Mouse (Mus musculus) bone marrow macrophage, adult 2 months (primary cell): ENCODE data around the gene Dst. TPM values are rescaled to one million over a fixed set of nuclear protein-coding genes. Genes with fewer than 3 reads are reported as not detected.

Experiments used
- H3K27ac ChIP-seq: 2 replicates; pipeline ENCODE4 v1.5.1; 2012; ENCODE audit warnings: low read depth, low read length; ENCODE audit not compliant: insufficient read depth
- H3K4me1 ChIP-seq: 2 replicates; pipeline ENCODE4 v1.6.1; 2012; ENCODE audit warnings: low read length; ENCODE audit not compliant: control insufficient read depth, insufficient read depth
- H3K4me3 ChIP-seq: 2 replicates; pipeline ENCODE4 v1.5.1; 2012; ENCODE audit warnings: mild to moderate bottlenecking, low read length, moderate library complexity; ENCODE audit not compliant: insufficient read depth
- CTCF ChIP-seq: IDR thresholded peaks from 2 replicates; pipeline ENCODE4 v1.5.1; 2012; ENCODE audit warnings: low read depth, mild to moderate bottlenecking, low read length, moderate library complexity
- POLR2A ChIP-seq: IDR thresholded peaks from 2 replicates; pipeline ENCODE4 v1.6.1; 2012; ENCODE audit warnings: mild to moderate bottlenecking, low read depth, low read length, borderline replicate concordance
- polyA plus RNA-seq: library from polyadenylated mRNA; stranded (reverse); fragments of >200 nt; gene quantifications from 2 replicates; pipeline ENCODE4 v1.2.4, GENCODE M21; 2012; ENCODE audit not compliant: missing spikeins, insufficient read depth, insufficient read length

Gene Dst
- polyA plus RNA-seq, 1 experiment, result 8.5 TPM

DNA sequence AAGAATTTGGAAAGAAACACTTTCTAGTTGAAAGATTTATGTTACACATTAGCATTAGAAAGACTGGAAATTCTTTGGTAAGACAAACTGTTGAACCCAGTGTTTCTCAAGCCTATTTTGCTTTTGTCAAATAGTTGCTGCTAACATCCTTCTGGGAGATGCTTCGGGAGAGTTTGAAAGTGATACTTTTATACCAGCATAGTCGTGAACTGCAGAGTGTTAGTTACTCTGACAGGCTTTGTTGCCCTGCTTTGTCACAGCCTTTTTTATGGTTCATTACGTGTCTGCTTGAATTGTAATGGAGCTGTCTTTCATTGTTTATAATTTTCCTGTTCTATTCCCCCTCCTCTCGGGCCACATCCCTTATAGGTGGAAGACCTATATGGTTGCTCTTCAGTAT lies 192.4 kb downstream of the Dst start:
- no peak overlapping the region for H3K4me3 ChIP-seq
- H3K4me1 ChIP-seq, result no peaks in the 10 kb centered on the region; the same call in 1 of the 2 replicates
- no peak overlapping the region for H3K27ac ChIP-seq
- TF ChIP-seq CTCF, result no peak
- no peak for TF ChIP-seq POLR2A

DNA sequence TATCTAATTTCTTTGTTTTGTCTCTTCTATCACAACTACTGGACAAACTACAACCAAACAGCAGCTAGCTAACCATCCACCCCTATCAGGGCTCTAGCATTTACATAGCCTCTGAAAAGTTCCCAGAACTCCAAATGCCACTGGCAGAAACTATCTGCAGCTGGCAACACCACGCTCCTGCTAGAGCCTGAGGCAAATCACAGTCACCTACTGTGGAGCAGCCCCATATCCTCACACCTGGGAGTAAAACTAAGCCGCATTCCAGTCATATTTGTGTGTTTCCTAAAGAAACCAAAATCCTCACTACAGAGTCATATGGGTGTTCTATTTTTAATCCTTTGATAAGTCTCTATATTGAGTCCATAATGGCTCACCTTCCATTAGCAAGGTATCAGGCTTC lies 194.6 kb downstream of the Dst start:
- TF ChIP-seq POLR2A, result no peak
- no peak for TF ChIP-seq CTCF
- no peak overlapping the region for H3K4me3 ChIP-seq
- no peaks in the 10 kb centered on the region; the same call in 1 of the 2 replicates for H3K4me1 ChIP-seq
- no peak overlapping the region for H3K27ac ChIP-seq

DNA sequence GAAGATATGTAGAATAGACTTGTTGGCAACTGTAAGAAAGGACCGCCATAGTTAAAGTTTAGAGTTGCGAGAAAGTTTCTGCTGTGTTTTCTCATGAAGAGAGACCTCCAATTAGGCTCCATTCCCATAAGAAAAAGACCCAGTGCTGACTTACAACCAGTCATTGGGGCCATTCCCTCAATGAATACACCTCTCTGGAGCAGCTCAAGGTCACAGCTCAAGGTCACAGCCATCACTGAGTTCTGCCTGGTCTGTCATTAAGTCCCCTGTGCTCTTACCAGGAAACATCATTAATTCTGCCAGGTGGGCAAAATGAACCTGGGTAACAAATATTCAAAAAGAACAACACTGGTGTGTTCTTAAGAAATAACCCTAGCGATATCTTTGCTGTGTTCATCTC lies 195.2 kb downstream of the Dst start:
- no peak overlapping the region for H3K4me3 ChIP-seq
- TF ChIP-seq CTCF (no peak), POLR2A (no peak)
- no peak overlapping the region for H3K27ac ChIP-seq

DNA sequence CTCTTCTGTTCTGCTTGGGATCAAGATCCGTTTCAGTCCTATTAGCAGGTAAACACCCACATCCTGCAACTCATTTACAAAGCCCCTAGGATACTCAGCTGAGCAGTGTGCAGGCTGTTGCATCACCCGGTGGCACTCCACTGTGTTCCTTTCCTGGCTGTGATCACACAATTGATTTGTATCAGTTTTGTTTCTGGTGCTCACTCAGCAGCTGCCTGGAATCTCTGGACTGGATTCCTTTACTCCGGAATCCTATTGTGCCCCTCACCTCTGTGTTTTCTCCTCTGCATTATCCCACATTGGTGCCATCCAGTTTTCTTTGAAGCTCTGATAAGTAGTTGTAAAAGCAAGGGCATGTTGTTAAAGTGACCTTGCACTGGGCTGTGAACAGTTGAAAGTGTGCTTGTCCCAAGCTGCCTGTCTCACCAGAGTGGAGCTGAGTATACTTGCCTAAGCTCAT lies 195.7 kb downstream of the Dst start:
- Histone ChIP-seq H3K4me3 (no peak overlapping the region), H3K4me1 (no peaks in the 10 kb centered on the region; the same call in 1 of the 2 replicates), H3K27ac (no peak overlapping the region)
- no peak for TF ChIP-seq POLR2A
- TF ChIP-seq CTCF, result no peak

More for the DNA sequence above, 195.2 kb downstream of the Dst start:
- H3K4me1 ChIP-seq, result no peaks in the 10 kb centered on the region; the same call in 1 of the 2 replicates

DNA sequence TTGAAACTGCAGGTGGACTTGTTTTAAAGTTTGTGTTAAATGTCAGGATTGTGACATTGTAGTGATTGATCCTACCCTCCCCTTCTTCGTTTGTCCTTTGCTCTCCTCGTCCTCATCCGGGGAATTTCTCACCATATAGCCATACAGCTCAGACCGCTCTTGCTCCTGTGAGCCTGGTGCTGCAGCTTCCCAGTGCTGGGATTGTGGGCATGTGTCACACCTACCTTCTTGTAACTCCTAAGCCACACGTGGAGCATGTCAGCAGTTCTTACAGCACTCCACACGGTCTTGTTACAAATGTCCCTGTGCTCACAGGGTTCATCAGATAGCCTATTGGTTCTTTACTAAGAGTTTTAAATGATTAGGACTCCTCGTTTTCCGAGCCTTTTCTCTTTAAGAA lies 196.8 kb downstream of the Dst start:
- TF ChIP-seq POLR2A (no peak), CTCF (no peak)
- H3K27ac ChIP-seq, result no peak overlapping the region
- peaks cover 7% of the 10 kb centered on the region for H3K4me1 ChIP-seq
- no peak overlapping the region for H3K4me3 ChIP-seq

DNA sequence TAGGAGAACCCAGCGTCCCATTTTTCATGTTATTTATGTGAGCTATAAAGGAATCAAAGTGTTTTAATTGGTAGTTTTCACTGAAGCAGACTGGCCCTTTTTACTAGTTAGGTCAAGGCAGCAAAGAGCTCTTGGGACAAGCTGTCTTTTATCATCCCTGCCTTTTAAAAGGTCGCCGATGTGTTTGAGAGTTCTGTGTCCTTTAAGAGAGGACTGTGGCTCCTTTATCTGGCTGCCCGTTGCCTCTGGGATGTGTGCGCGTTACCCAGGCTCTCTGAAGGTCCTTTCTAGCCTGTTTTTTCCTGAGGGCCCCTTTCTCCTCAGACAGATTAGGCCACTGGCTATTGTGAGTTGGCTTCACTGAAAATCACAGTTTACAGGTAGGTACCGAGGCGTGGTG lies 198.6 kb downstream of the Dst start:
- Histone ChIP-seq H3K4me1 (peaks cover 21% of the 10 kb centered on the region), H3K27ac (no peak overlapping the region), H3K4me3 (no peak overlapping the region)
- no peak for TF ChIP-seq CTCF
- TF ChIP-seq POLR2A, result no peak

DNA sequence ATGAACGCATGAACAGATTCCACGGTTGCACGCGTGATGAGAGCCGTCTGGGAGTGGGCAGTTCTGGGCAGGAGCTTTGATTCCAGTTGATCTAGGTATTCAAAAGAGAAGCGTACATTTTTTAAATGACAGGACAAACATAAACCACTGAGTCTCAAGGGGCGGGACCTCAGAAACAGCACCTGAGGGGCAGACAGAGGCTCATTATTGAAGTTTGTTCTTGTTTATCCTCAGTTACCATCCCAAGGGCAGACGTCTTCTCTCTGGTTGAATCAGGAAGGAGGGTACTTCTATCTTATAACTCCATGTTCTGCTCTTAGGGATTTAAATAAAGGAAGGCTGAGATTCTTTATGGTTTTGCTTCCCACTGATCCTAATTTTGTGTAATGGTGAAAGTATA lies 199.1 kb downstream of the Dst start:
- no peak overlapping the region for H3K27ac ChIP-seq
- no peak for TF ChIP-seq CTCF
- TF ChIP-seq POLR2A, result no peak
- peaks cover 24% of the 10 kb centered on the region for H3K4me1 ChIP-seq
- H3K4me3 ChIP-seq, result no peak overlapping the region

DNA sequence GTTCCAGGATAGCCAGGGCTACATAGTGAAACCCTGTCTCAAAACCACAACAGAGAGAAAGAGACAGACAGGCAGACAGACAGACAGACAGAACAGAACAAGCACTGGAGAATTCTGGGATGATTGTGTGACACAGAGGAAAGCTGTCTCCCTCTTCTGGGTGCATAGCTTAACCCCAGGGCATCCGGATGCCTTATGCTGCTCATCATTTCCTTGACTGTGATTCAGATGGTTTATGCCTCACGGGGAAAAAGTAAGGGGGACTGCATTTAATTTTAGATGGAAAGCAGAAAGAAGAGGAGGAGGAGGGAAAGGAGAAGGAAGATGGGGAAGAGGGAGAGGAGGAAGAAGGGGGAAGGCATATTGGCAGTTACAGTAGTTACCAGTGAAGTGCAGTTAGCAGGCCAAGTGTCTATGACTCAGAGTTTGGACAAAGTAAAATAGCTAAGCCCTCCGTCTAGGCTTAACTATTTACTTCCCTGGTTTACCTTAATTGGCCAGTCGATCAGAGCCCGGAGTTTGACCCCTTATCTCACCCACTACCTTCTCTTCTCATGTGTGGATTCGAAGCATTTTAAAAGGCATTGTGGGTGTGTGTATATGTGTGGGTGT lies 201.7 kb downstream of the Dst start:
- 0 out of 2 replicates have a peak overlapping the region, but pooled peaks have one; percentile 3 for H3K27ac ChIP-seq

DNA sequence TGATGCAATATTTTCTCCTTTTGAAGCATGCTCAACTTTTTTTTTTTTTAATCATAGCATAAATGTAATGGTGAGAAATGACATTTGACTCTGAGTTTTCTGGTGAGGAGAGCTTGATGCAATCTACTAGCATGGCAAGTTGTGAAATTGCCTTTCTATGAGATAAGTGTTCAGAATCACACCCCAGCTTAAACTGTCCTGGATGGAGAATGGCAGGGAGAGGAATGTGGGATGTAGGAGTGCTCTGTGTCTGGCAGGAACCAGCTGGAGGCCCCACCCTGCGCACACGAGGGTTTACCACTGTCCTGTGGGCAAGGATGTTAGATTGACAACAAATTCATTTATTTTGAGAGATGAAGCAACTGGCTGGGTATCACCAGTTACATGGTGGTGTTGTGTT lies 202.8 kb downstream of the Dst start:
- TF ChIP-seq CTCF, result no peak
- no peak for TF ChIP-seq POLR2A
- H3K4me3 ChIP-seq, result no peak overlapping the region
- peaks cover 34% of the 10 kb centered on the region for H3K4me1 ChIP-seq
- H3K27ac ChIP-seq, result no peak overlapping the region

More for the DNA sequence above, 201.7 kb downstream of the Dst start:
- H3K4me1 ChIP-seq, result peaks cover 34% of the 10 kb centered on the region
- H3K4me3 ChIP-seq, result no peak overlapping the region
- TF ChIP-seq POLR2A (no peak), CTCF (no peak)

DNA sequence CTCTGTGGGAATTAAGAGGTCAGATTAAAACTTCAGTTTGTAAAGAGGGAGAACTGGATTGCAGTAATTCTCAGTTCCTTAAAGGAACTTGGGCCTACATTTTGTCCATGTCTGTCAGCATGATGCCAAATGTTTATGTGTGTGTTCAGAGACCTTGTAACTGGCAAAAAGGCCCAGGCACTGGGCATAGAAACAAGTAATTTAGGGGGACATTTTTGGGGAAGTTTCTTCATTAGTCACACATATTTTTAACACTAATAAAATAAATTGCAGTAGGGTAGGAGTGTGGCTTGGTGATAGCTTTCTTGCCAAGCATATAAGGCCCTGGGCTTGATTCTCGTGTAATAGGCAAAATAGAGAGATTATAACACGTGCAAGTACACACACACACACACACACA lies 203.9 kb downstream of the Dst start:
- TF ChIP-seq POLR2A, result no peak
- no peak for TF ChIP-seq CTCF
- peak overlapping the region; percentile 25 for H3K27ac ChIP-seq
- no peak overlapping the region for H3K4me3 ChIP-seq
- peaks cover 34% of the 10 kb centered on the region for H3K4me1 ChIP-seq

DNA sequence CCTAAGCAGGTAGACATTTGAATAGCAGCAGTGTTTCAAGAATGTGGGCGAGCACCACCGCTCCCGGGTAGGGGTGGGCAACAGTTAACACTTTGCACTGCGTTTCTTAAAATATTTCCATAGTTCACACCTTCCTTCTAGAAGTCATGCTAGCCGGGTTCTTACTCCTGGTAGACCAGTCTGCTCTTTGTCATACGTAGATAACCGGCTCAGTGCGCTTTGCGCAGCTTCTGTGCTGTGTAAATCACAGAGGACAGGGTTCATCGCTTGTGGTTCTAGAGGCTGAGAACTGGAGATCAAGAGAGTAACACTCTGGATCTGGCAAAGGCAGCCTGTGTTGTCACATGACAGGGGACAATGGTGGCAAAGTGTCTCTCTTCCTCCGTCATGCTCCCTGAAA lies 208.4 kb downstream of the Dst start:
- Histone ChIP-seq H3K4me1 (peaks cover 13% of the 10 kb centered on the region), H3K27ac (no peak overlapping the region), H3K4me3 (no peak overlapping the region)
- TF ChIP-seq POLR2A, result no peak
- TF ChIP-seq CTCF, result no peak
